Mouse (Mus musculus) heart, postnatal 0 days (tissue): ENCODE measurements around the gene Brat1.

Experiments used
- CTCF ChIP-seq: IDR thresholded peaks from 2 replicates; pipeline ENCODE4 v1.5.1; 2016; ENCODE audit warnings: antibody characterized with exemption, control low read depth, low read depth
- EP300 ChIP-seq: IDR thresholded peaks from 2 replicates; pipeline ENCODE4 v1.6.1; 2016; ENCODE audit warnings: antibody characterized with exemption, low read depth

DNA sequence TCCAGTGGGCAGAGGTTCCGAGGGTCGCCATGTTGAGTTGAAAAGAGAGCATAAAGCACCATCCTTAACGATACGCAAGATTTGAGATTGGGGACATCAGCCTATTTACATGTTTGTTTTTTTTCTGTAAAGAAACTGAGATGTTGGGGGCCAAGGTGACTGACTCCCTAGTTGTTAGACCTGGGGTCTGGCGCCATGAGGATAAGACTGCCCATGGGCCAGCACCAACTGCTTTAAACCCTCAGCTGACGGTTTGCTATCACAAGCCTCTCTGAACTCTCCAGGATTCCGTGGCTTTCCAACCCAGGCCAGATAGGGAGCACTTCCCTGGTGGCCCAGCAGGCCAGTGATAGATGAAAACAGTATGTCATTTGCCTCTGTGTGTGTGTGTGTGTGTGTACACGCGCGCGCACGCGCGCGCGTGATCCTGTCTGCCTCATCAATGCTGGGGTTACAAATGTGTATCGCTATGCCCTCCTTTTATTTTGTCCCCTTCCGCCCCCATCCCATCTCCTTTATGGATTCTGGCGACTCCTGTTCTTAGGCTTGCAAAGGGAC lies 2.1 kb upstream of the Brat1 start:
- TF ChIP-seq CTCF (no peak), EP300 (no peak)
